Mouse (Mus musculus): ENCODE results near the gene Pigs. TPM values are rescaled to one million over a fixed set of nuclear protein-coding genes. Genes with fewer than 3 reads are reported as not detected.
A peak's percentile ranks its signal among the peaks of the same experiment; 100 is the strongest.

The Pigs gene
- total and polyA plus RNA-seq, 2 experiments from 2014 or later, result 88.3 to 105 TPM

DNA sequence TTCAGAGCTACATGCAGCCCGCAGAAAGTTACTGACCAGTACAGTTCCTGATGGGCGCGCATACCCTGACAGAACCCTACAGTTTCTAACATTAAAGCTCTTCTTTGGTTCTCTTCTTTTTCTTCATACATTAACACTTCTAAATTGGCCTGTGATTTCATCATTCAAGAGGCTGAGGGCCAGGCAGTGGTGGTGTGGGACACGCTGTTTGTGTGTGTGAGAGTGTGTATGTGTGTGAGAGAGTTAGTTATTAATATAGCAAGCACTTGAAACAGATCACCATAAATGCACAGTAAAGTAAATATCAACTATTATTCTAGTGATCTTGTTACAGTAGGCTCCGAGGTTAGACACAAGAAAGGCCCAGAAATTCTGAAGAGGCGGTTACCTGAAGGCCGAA lies 27.3 kb upstream of the Pigs start:
- Histone ChIP-seq H3K36me3 (ENCODE audit: insufficient read depth, low read length) (no peaks in the 10 kb centered on the region), H3K9me3 (ENCODE audit: low read length) (no peaks in the 10 kb centered on the region), H3K4me1 (ENCODE audit: insufficient read depth, low read length) (0 out of 2 replicates have a peak, but pooled peaks cover 3% of the 10 kb centered on the region), H3K27me3 (ENCODE audit: insufficient read depth, low read length) (no peaks in the 10 kb centered on the region), H3K4me3 (ENCODE audit: low read length) (peak overlapping the region; percentile 65), H3K4me2 (ENCODE audit: low read depth, low read length) (peak overlapping the region; percentile 100), H3K27ac (peak overlapping the region; percentile 38), H3K9ac (replicated peaks; ENCODE audit: low read length) (peak overlapping the region; percentile 47; the same call in 1 of the 2 replicates)
- peak; percentile 8; the same call in 1 of the 2 replicates for ATAC-seq
- 68% methylated on average over 7 of the region's 7 CpGs for WGBS
- TF ChIP-seq CTCF (IDR thresholded peaks at IDR 0.05; ENCODE audit: low read depth), result no peak
- no peak for DNase-seq (ENCODE audit: low spot score)

DNA sequence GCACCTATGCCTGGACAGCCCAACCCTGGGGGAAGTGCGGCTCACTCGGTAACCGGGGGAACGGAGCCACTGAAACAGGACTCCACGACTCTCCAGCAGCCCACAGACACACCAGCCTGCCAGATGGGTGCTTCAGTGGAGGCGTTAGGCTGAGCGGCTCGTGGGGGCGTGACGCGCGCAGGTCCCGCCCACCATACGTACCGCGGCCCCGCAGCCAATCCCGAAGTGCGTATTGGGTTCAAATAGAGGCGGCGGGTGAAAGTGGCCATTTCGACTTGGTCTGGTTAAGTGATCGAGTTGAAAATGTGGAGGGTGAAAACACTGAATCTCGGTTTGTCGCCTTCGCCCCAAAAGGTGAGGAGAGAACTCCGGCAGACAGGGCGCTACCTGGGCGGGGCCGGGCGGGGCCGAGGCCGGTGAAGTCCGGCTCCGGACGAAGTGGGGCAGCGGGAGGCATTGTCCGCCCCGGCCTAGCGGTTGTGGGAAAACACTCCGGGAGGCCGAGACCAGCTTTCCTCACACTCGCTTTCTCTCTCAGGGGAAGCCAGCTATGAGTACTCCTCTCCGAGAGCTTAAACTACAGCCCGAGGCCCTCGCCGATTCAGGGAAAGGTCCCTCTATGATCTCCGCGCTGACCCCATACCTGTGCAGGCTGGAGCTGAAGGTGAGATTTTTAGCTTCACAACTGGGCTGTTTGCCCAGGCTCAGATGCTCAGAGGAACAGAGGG lies 26.7 kb upstream of the Pigs start, which contains the start of gene Spag5:
TSS of gene Spag5 (plus strand) at position 173 of the 728 bp plus-strand sequence.
- WGBS, result under 1% methylated on average over 49 of the region's 49 CpGs

DNA sequence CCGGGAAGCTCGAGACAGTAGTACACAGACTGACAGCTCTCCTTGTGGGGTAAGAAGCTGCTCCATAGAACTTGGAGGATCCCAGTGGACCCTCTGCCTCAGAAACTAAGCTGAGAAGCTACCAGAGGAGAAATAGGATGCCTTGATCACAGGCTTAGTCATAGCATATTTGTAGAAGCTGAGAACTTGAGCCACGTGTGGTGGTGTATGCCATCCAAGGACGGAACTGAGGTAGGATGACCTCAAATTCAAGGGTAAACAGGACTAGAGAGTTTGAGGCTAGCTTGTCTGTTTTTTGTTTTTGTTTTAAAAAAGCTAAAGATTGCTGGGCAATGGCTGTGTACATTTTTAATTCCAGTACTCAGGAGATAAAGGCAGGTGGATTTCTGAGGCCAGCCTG lies 22.9 kb upstream of the Pigs start:
- Histone ChIP-seq H3K4me1 (ENCODE audit: insufficient read depth, low read length) (0 out of 2 replicates have a peak, but pooled peaks cover 3% of the 10 kb centered on the region), H3K4me2 (ENCODE audit: low read depth, low read length) (no peak overlapping the region), H3K27me3 (ENCODE audit: insufficient read depth, low read length) (no peaks in the 10 kb centered on the region), H3K9ac (replicated peaks; ENCODE audit: low read length) (no peak overlapping the region), H3K9me3 (ENCODE audit: low read length) (no peaks in the 10 kb centered on the region), H3K27ac (no peak overlapping the region), H3K36me3 (ENCODE audit: insufficient read depth, low read length) (no peaks in the 10 kb centered on the region), H3K4me3 (ENCODE audit: low read length) (no peak overlapping the region)
- ATAC-seq, result no peak
- no peak for DNase-seq (ENCODE audit: low spot score)
- no peak for TF ChIP-seq CTCF (IDR thresholded peaks at IDR 0.05; ENCODE audit: low read depth)
- 92% methylated on average over 4 of the region's 4 CpGs for WGBS

More for the DNA sequence above, 26.7 kb upstream of the Pigs start, which contains the start of gene Spag5:
- H3K27me3 ChIP-seq (ENCODE audit: insufficient read depth, low read length), result no peaks in the 10 kb centered on the region
- no peaks in the 10 kb centered on the region for H3K9me3 ChIP-seq (ENCODE audit: low read length)
- H3K4me1 ChIP-seq (ENCODE audit: insufficient read depth, low read length), result 0 out of 2 replicates have a peak, but pooled peaks cover 3% of the 10 kb centered on the region
- peak within 1 kb of the TSS; percentile 65 for H3K4me3 ChIP-seq (ENCODE audit: low read length)
- peak within 1 kb of the TSS; percentile 47; the same call in 1 of the 2 replicates for H3K9ac ChIP-seq (replicated peaks; ENCODE audit: low read length)
- peak; percentile 94 for DNase-seq (ENCODE audit: low spot score)
- H3K4me2 ChIP-seq (ENCODE audit: low read depth, low read length), result peak within 1 kb of the TSS; percentile 100
- TF ChIP-seq CTCF (IDR thresholded peaks at IDR 0.05; ENCODE audit: low read depth), result no peak
- peak; percentile 100 for ATAC-seq
- peak within 1 kb of the TSS; percentile 38 for H3K27ac ChIP-seq
- no peaks in the 10 kb centered on the region for H3K36me3 ChIP-seq (ENCODE audit: insufficient read depth, low read length)

DNA sequence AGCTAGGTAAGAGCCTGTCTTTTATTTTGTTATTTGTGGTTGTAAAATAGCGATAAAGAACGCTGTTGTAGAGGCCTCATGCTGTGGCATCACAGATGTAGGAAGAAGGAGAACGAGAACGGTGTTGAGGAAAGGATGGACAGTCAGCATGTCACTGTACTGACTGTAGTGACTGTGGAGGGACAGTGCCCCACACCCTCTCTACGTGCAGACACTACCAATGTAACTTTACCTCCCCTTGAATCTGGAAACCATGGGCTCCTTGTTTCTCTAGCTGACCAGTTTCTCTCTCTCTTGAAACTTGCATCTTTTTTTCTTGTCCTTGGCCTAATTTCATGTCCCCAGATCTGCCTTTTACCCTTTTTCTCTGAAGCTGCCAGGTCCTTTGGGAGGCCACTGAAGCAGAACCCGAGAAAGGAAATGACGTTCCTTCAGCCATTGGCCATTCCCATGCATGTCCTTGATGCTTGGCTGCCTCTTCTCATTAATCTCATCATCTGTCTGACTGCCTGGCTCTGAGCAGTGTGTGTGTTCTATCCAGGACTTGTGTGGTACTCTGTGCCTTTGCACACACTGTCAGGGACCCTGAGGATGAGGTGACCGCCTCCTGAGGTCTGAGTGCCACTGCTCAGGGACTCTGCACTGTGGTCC lies 17.2 kb upstream of the Pigs start:
- no peaks in the 10 kb centered on the region for H3K4me1 ChIP-seq (ENCODE audit: insufficient read depth, low read length)
- H3K4me3 ChIP-seq (ENCODE audit: low read length), result no peak overlapping the region
- peak; percentile 78; the same call in 1 of the 2 replicates for ATAC-seq
- no peaks in the 10 kb centered on the region for H3K36me3 ChIP-seq (ENCODE audit: insufficient read depth, low read length)
- peak overlapping the region; percentile 37; the same call in 1 of the 2 replicates for H3K27ac ChIP-seq
- no peaks in the 10 kb centered on the region for H3K9me3 ChIP-seq (ENCODE audit: low read length)
- no peak overlapping the region for H3K9ac ChIP-seq (replicated peaks; ENCODE audit: low read length)
- DNase-seq (ENCODE audit: low spot score), result peak; percentile 56
- no peak for TF ChIP-seq CTCF (IDR thresholded peaks at IDR 0.05; ENCODE audit: low read depth)
- WGBS, result 75% methylated on average over 8 of the region's 8 CpGs
- H3K4me2 ChIP-seq (ENCODE audit: low read depth, low read length), result no peak overlapping the region
- no peaks in the 10 kb centered on the region for H3K27me3 ChIP-seq (ENCODE audit: insufficient read depth, low read length)

DNA sequence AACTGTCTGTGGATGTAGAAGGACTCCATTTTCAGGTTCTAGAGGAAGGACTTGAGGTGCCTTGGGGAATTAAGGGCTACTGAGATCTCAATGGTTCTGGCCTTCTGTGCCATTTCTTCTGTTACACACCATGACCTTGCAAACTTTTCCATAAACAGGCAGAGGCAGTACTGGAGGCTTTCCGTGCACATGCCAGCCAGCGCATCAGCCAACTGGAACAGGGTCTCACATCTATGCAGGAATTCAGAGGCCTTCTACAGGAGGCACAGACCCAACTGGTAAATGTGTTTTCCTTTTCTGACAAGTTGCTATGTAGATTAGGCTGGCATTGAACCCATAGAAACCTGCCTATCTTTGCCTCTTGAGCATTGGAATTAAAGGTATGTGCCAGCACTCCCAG lies 14.6 kb upstream of the Pigs start:
- no peak overlapping the region for H3K4me3 ChIP-seq (ENCODE audit: low read length)
- no peak for TF ChIP-seq CTCF (IDR thresholded peaks at IDR 0.05; ENCODE audit: low read depth)
- H3K4me1 ChIP-seq (ENCODE audit: insufficient read depth, low read length), result no peaks in the 10 kb centered on the region
- no peaks in the 10 kb centered on the region for H3K9me3 ChIP-seq (ENCODE audit: low read length)
- H3K4me2 ChIP-seq (ENCODE audit: low read depth, low read length), result no peak overlapping the region
- no peak overlapping the region for H3K9ac ChIP-seq (replicated peaks; ENCODE audit: low read length)
- no peak overlapping the region for H3K27ac ChIP-seq
- 78% methylated on average over 2 of the region's 2 CpGs for WGBS
- ATAC-seq (no peak), DNase-seq (ENCODE audit: low spot score) (no peak)
- no peaks in the 10 kb centered on the region for H3K27me3 ChIP-seq (ENCODE audit: insufficient read depth, low read length)
- no peaks in the 10 kb centered on the region for H3K36me3 ChIP-seq (ENCODE audit: insufficient read depth, low read length)

DNA sequence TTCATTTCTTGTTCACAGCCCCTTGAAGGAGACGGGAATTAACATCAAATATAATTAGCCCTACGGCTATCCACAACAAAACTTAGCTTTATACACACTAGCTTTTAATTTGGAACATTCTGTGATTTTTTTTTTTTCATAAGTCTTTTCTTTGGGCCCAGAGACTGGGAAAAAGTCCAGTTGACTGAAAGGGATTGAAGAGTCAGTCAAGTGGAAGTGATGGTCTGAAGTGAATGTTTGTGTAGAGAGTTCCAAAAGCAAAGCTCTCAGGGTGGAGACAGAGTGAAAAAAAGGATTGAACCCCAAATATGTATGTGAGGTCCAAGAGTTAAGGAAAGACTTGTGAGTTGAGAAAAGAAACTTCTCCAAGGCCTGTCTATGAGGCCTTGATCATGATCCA lies 9.8 kb upstream of the Pigs start:
- H3K36me3 ChIP-seq (ENCODE audit: insufficient read depth, low read length), result no peaks in the 10 kb centered on the region
- DNase-seq (ENCODE audit: low spot score) (peak; percentile 36), ATAC-seq (no peak)
- no peak overlapping the region for H3K4me2 ChIP-seq (ENCODE audit: low read depth, low read length)
- WGBS, result 69% methylated on average over 2 of the region's 2 CpGs
- H3K9me3 ChIP-seq (ENCODE audit: low read length), result no peaks in the 10 kb centered on the region
- H3K4me1 ChIP-seq (ENCODE audit: insufficient read depth, low read length), result no peaks in the 10 kb centered on the region
- no peak overlapping the region for H3K9ac ChIP-seq (replicated peaks; ENCODE audit: low read length)
- peak overlapping the region; percentile 48; the same call in 1 of the 2 replicates for H3K27ac ChIP-seq
- no peak overlapping the region for H3K4me3 ChIP-seq (ENCODE audit: low read length)
- TF ChIP-seq CTCF (IDR thresholded peaks at IDR 0.05; ENCODE audit: low read depth), result no peak
- no peaks in the 10 kb centered on the region for H3K27me3 ChIP-seq (ENCODE audit: insufficient read depth, low read length)
